Mouse (Mus musculus) brain, embryonic 14.5 days (tissue): ENCODE data around the gene Eef1b2.

Source experiments
- CTCF ChIP-seq: fragments of 200-500 bp; IDR thresholded peaks from 2 replicates; pipeline ENCODE4 v1.5.1; 2012; ENCODE audit warnings: inconsistent platforms, mild to moderate bottlenecking, moderate library complexity, borderline replicate concordance; ENCODE audit not compliant: insufficient read depth, insufficient read length; ENCODE audit errors: extremely low read depth
- POLR2A ChIP-seq: fragments of 200-500 bp; IDR thresholded peaks from 2 replicates; pipeline ENCODE4 v1.6.1; 2012; ENCODE audit warnings: mild to moderate bottlenecking, inconsistent platforms, borderline replicate concordance; ENCODE audit not compliant: poor library complexity, insufficient read depth, insufficient read length, severe bottlenecking; ENCODE audit errors: extremely low read depth

GRCm38 (mm10) chr1:63213478-63214270 lies 37.0 kb downstream of the Eef1b2 start:
- no peak for TF ChIP-seq CTCF
- no peak for TF ChIP-seq POLR2A
